ENCODE assay signal across 9 mouse cellular contexts in genomic region chr9:120501191-120501902, GRCm38 (mm10). TPM values are rescaled to one million over a fixed set of nuclear protein-coding genes. Genes with fewer than 3 reads are reported as not detected.
A peak's percentile ranks its signal among the peaks of the same experiment; 100 is the strongest.
DNase-seq lines count a peak whose midpoint lies in the region; ATAC-seq and TF ChIP-seq lines count a peak whose summit lies in the region.
"Had no signal": no experiment of that assay in that cellular context is flagged by ENCODE, and none has a peak within 500 bp of the region (broad histone marks: within the 10 kb centered on the region; RNA-seq: fewer than 3 reads in every experiment).

No protein-coding gene starts in this region.

- H3K27me3 ChIP-seq in kidney, postnatal 0 days (ENCODE audit: insufficient read depth, low read length): no peaks in the 10 kb centered on the region
- no peaks in the 10 kb centered on the region for H3K27me3 ChIP-seq in forebrain, postnatal 0 days (ENCODE audit: insufficient read depth, low read length)

- H3K36me3 ChIP-seq in kidney, postnatal 0 days (ENCODE audit: insufficient read depth, low read length): no peaks in the 10 kb centered on the region
- H3K36me3 ChIP-seq in forebrain, postnatal 0 days (ENCODE audit: insufficient read depth): peaks cover 7% of the 10 kb centered on the region; the same call in 1 of the 2 replicates

- no peak for ATAC-seq in kidney, postnatal 0 days (replicated peaks; ENCODE audit: low FRiP score, low read depth)
- ATAC-seq in forebrain, postnatal 0 days: no peak

- WGBS in kidney, postnatal 0 days: 41% methylated on average over 10 of the region's 10 CpGs
- 36% methylated on average over 10 of the region's 10 CpGs for WGBS in forebrain, postnatal 0 days

- peak; percentile 66 for TF ChIP-seq CTCF in kidney, postnatal 0 days (IDR thresholded peaks at IDR 0.05; ENCODE audit: low read depth)
- peak; percentile 60 for TF ChIP-seq CTCF in forebrain, postnatal 0 days (IDR thresholded peaks at IDR 0.05; ENCODE audit: low read depth)

- H3K27ac ChIP-seq in kidney, postnatal 0 days: no peak overlapping the region
- H3K27ac ChIP-seq in forebrain, postnatal 0 days (ENCODE audit: low read depth, low read length): no peak overlapping the region

- no peaks in the 10 kb centered on the region for H3K4me1 ChIP-seq in kidney, postnatal 0 days (replicated peaks; ENCODE audit: insufficient read depth, low read length)
- H3K4me1 ChIP-seq in forebrain, postnatal 0 days (ENCODE audit: insufficient read depth): no peaks in the 10 kb centered on the region

- no peak for DNase-seq in kidney, postnatal 0 days (ENCODE audit: low spot score)
- DNase-seq in kidney, adult 8-10 months: no peak
- DNase-seq in A20 (ENCODE audit: low read depth, low spot score) (peak; percentile 47), ES-CJ7 (ENCODE audit: low read depth, low spot score) (peak; percentile 23)
- no peak for DNase-seq in forebrain, postnatal 0 days
- no peak for DNase-seq in adrenal gland, postnatal 25 days
- no peak for DNase-seq in spleen, postnatal 4 days (ENCODE audit: low spot score in 2 of 2)
- no peak for DNase-seq in adrenal gland, postnatal 36 days

- no peak overlapping the region for H3K4me3 ChIP-seq in kidney, postnatal 0 days (replicated peaks; ENCODE audit: low read depth, low read length)
- H3K4me3 ChIP-seq in forebrain, postnatal 0 days (ENCODE audit: low read depth, low read length): no peak overlapping the region

- H3K9me3 ChIP-seq in kidney, postnatal 0 days (replicated peaks; ENCODE audit: low read length): no peaks in the 10 kb centered on the region; the same call in 1 of the 2 replicates
- H3K9me3 ChIP-seq in forebrain, postnatal 0 days (ENCODE audit: low read length): no peaks in the 10 kb centered on the region

- H3K4me2 ChIP-seq in kidney, postnatal 0 days (ENCODE audit: low read length): no peak overlapping the region
- no peak overlapping the region for H3K4me2 ChIP-seq in forebrain, postnatal 0 days (ENCODE audit: low read depth)

- H3K9ac ChIP-seq in kidney, postnatal 0 days (ENCODE audit: low read depth, low read length): no peak overlapping the region
- no peak overlapping the region for H3K9ac ChIP-seq in forebrain, postnatal 0 days

RNA-seq across cellular contexts. Expression of gene Eif1b, which starts 9.3 kb away (rescaled TPM):
- polyA plus RNA-seq in kidney, postnatal 0 days (2015; fragmentation: Nextera tagmentation; extraction: Ambion mirVana): 161 and 177 TPM in 2 replicates
- total RNA-seq in forebrain, postnatal 0 days (2014; rRNA removed): 128 and 168 TPM in 2 replicates
- 507 and 639 TPM in 2 replicates for polyA plus RNA-seq in forebrain, postnatal 0 days (2015; fragmentation: Nextera tagmentation; extraction: Ambion mirVana)
- total RNA-seq in adrenal gland, postnatal 25 days (2021): 45.6 and 51.8 TPM in 2 replicates
- 10 to 100 TPM; 64.2 to 67.7 TPM for total RNA-seq in adrenal gland, postnatal 36 days (2021)

RNA-seq across cellular contexts. Expression of gene Entpd3, which starts 38.3 kb away (rescaled TPM):
- 0.71 and 0.79 TPM in 2 replicates for polyA plus RNA-seq in kidney, postnatal 0 days (2015; fragmentation: Nextera tagmentation; extraction: Ambion mirVana)
- total RNA-seq in forebrain, postnatal 0 days (2014; rRNA removed): 3.6 and 5.5 TPM in 2 replicates
- polyA plus RNA-seq in forebrain, postnatal 0 days (2015; fragmentation: Nextera tagmentation; extraction: Ambion mirVana): 3.6 and 3.7 TPM in 2 replicates
- total RNA-seq in adrenal gland, postnatal 25 days (2021): 1.8 and 2.3 TPM in 2 replicates
- 1 to 10 TPM in 1 of 2 experiments, under 1 TPM in 1; 0.40 to 2.9 TPM for total RNA-seq in adrenal gland, postnatal 36 days (2021)
- total RNA-seq: hematopoietic stem cell, adult 5-6 weeks had no signal

Comparison
In these comparisons a context has a peak if more than half of its experiments do, and no peak if none do; other contexts are left out.
1. DNase-seq: peak in A20 (single experiment) and ES-CJ7 (single experiment); none in kidney, postnatal 0 days (single experiment), kidney, adult 8-10 months (0 of 2), forebrain, postnatal 0 days (single experiment), adrenal gland, postnatal 25 days (single experiment), spleen, postnatal 4 days (0 of 2) and adrenal gland, postnatal 36 days (0 of 2).